Comparison of ENCODE assay signal across 21 mouse cellular contexts in genomic region chr11:115283891-115284620, GRCm38 (mm10). TPM values are rescaled to one million over a fixed set of nuclear protein-coding genes. Genes with fewer than 3 reads are reported as not detected.
"Had no signal": no experiment of that assay in that cellular context is flagged by ENCODE, and none has a peak within 500 bp of the region (broad histone marks: within the 10 kb centered on the region; RNA-seq: fewer than 3 reads in every experiment).

No protein-coding gene starts in this region.

- DNase-seq: lung, adult 18-20 months; lung, embryonic 14.5 days; lung, postnatal 10 days; midbrain, embryonic 14.5 days; right cerebral cortex, postnatal 14 days; thymus, adult 2 months; thymus, postnatal 25 days; thymus, postnatal 4 days had no signal

- H3K36me3 ChIP-seq: midbrain, embryonic 10.5 days; midbrain, embryonic 12.5 days; neural tube, embryonic 12.5 days; stomach, embryonic 15.5 days had no signal

- H3K4me2 ChIP-seq: lung, embryonic 14.5 days; midbrain, embryonic 12.5 days; neural tube, embryonic 12.5 days; stomach, embryonic 15.5 days had no signal

- H3K27me3 ChIP-seq: midbrain, embryonic 12.5 days; neural tube, embryonic 12.5 days; stomach, embryonic 15.5 days had no signal

- ATAC-seq: midbrain, embryonic 16.5 days had no signal

- H3K4me3 ChIP-seq: midbrain, embryonic 10.5 days; midbrain, embryonic 12.5 days; neural tube, embryonic 12.5 days; stomach, embryonic 15.5 days had no signal

RNA-seq across cellular contexts. Expression of gene Fads6, which starts 13.4 kb away (rescaled TPM):
- total RNA-seq: megakaryocyte-erythroid progenitor cell, adult 5-6 weeks had no signal

RNA-seq across cellular contexts. Expression of gene Grin2c, which starts 17.0 kb away (rescaled TPM):
- total RNA-seq: megakaryocyte, adult 5-6 weeks; megakaryocyte-erythroid progenitor cell, adult 5-6 weeks had no signal
- polyA plus RNA-seq: lung, embryonic 14.5 days; stomach, postnatal 0 days had no signal

RNA-seq across cellular contexts. Expression of gene Otop2, which starts 22.9 kb away (rescaled TPM):
- total RNA-seq: megakaryocyte, adult 5-6 weeks; megakaryocyte-erythroid progenitor cell, adult 5-6 weeks; neutrophil, adult 5-6 weeks had no signal
- polyA plus RNA-seq: liver, embryonic 16.5 days; lung, embryonic 14.5 days; lung, embryonic 16.5 days; midbrain, embryonic 10.5 days; midbrain, embryonic 12.5 days; midbrain, embryonic 14.5 days; neural tube, embryonic 12.5 days; spleen, adult 2 months; urinary bladder, adult 2 months had no signal

RNA-seq across cellular contexts. Expression of gene Ush1g, which starts 37.8 kb away (rescaled TPM):
- total RNA-seq: megakaryocyte, adult 5-6 weeks; megakaryocyte-erythroid progenitor cell, adult 5-6 weeks; neutrophil, adult 5-6 weeks had no signal
- polyA plus RNA-seq: lung, embryonic 14.5 days; lung, embryonic 16.5 days; midbrain, embryonic 10.5 days; urinary bladder, adult 2 months had no signal
